Mouse (Mus musculus) ES-Bruce4 (cell line): ENCODE measurements around the gene Mfap1b.

Experiments
- CTCF ChIP-seq: IDR thresholded peaks from one replicate; pipeline ENCODE4 v1.8.1; 2011; ENCODE audit warnings: low read depth, low read length
- POLR2A ChIP-seq: IDR thresholded peaks from one replicate; pipeline ENCODE4 v1.8.1; 2011; ENCODE audit warnings: low read length; ENCODE audit not compliant: insufficient read depth

DNA sequence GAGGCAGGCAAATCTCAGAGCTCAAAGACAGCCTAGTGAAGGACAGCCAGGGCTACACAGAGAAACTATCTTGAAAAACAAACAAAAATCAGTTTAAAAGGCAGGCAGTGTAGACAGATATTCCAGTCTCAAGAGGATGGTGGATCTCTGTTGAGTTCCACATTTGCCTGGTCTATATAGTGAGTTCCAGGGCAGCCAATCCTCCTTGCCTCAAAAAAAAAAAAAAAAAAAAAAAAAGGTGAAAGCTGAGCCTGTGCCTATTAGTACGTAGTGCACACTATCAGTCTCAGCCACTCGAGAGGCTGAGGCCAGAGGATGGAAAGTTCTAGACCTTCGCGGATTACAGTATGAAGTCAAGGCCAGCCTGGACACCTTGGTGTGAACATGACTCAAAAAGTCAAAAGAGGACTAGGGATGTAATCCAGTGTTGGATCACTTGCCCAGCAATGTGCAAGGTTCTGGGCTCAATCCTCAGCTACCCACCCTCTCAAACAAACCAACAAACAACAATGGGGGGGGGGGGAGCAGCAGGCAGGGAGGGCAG lies 61.0 kb downstream of the Mfap1b start:
- TF ChIP-seq CTCF: no peak
- TF ChIP-seq POLR2A: no peak
